Mouse (Mus musculus): ENCODE data around the gene Olfml2b. TPM values are rescaled to one million over a fixed set of nuclear protein-coding genes. Genes with fewer than 3 reads are reported as not detected.

The Olfml2b gene
- 4.0 and 4.9 TPM in 2 replicates for polyA plus RNA-seq (2016; fragmentation: Nextera tagmentation; extraction: Ambion mirVana)

DNA sequence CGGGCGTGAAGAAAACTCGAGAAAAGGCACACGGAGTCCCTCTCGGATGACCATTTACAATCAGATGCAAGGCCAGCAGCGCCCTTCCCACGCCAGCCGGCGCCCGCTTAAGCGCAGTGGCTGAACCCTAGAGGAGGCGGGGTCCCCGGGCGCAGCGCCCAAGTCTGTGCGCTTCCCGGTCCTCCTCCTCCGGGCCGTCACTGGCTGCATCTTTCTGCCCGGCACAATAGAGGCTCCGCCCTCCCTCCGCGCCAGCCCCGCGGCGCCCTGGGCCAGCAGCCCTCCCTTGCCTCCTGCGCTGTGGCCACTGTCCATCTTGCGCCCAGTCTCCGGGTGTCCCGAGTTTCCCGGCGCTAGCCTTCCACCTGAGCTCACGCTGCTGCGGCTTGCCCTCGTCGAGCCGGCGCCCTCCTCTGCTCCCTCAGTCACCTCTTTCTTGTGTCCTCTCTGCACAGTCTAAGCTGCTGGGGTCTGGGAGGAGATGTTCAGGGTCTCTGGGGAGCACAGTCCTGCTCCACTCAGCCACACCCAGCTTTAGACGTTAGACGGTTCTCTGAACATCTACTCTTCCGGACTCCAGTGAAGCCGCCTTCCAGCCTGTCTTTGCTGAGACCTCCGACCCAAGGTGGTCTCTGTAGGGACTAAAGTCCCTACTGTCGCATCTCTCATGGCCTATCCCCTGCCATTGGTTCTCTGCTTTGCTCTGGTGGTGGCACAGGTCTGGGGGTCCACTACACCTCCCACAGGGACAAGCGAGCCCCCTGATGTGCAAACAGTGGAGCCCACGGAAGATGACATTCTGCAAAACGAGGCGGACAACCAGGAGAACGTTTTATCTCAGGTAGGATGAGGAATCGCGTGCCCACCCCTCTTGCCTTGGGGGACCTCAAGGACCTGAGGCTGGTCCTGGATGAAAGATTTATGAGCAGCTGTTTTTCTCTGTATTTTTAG is at the start of gene Olfml2b:
TSS of gene Olfml2b (plus strand) at position 278 of the 951 bp plus-strand sequence.
- peak within 1 kb of the TSS; percentile 69 for H3K9ac ChIP-seq (replicated peaks)
- H3K4me1 ChIP-seq, result 0 out of 2 replicates have a peak, but pooled peaks cover 10% of the 10 kb centered on the region
- peak within 1 kb of the TSS; percentile 71 for H3K4me2 ChIP-seq (replicated peaks)
- peaks cover 2% of the 10 kb centered on the region; the same call in 1 of the 2 replicates for H3K27me3 ChIP-seq
- H3K9me3 ChIP-seq, result no peaks in the 10 kb centered on the region
- no peaks in the 10 kb centered on the region for H3K36me3 ChIP-seq
- peak; percentile 99 for ATAC-seq (ENCODE audit: low FRiP score, low read depth)
- peak within 1 kb of the TSS; percentile 53 for H3K4me3 ChIP-seq
- H3K27ac ChIP-seq (replicated peaks), result no peak within 1 kb of the TSS
- 14% methylated on average over 51 of the region's 51 CpGs for WGBS

DNA sequence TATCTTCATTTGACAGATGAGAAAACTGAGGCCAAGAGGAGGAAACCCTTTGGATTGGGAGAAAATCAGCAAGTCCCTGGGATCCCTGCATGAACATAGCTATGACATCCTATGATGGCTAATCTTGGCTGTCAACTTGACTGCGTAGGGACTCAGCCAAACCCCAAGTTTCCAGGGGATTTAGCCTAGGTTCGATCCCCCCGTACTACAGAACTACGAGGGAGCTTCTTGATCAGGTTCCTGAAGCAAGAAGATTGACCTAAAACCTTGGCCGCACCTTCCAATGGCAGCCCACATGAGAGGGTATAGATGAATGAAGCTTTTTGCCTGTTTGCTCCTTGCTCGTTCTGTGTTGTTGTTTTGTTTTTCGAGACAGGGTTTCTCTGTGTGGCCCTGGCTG is 49.8 kb upstream of the Olfml2b start:
- Histone ChIP-seq H3K27me3 (peaks cover 18% of the 10 kb centered on the region), H3K4me2 (replicated peaks) (no peak overlapping the region), H3K36me3 (no peaks in the 10 kb centered on the region), H3K4me1 (no peaks in the 10 kb centered on the region), H3K4me3 (no peak overlapping the region), H3K27ac (replicated peaks) (no peak overlapping the region), H3K9ac (replicated peaks) (no peak overlapping the region), H3K9me3 (no peaks in the 10 kb centered on the region)
- WGBS, result 92% methylated on average over 7 of the region's 7 CpGs
- ATAC-seq (ENCODE audit: low FRiP score, low read depth), result no peak

DNA sequence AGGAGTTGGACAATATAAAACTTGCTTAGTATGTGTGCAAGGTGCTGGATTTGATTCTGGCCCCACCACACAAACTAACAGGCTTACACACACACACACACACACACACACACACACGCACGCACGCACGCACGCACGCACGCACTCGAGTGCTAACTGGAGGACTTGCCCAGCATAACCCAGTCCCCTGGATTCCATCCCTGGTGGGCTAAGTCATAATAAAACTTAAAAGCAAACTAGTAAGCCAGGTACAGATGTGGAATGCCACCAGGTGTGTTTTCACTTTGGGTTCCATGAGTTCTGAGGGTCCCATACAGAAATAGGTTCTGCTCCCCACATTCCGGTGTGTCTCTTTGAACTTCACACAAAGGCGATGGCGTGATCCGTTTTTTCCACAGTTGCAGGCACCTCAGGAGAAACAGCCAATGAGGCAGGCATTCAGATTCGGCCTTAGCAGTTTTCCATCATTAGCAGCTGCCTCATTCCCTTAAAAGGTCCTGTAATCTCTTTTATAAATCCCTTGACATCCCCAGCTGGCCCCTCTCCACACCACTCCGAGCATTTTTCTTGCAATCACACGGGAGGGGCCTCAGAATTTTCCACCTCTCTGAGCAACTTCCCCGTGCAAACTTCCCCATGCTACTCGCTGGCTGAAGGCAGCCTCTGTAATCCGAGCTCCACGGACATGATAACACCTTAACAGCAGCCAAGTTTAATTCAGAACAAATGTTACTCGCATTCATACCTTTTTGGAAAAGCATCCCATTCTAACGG is 38.9 kb upstream of the Olfml2b start:
- Histone ChIP-seq H3K36me3 (no peaks in the 10 kb centered on the region), H3K9me3 (no peaks in the 10 kb centered on the region), H3K4me2 (replicated peaks) (no peak overlapping the region), H3K4me1 (no peaks in the 10 kb centered on the region), H3K27ac (replicated peaks) (no peak overlapping the region), H3K9ac (replicated peaks) (no peak overlapping the region), H3K4me3 (no peak overlapping the region), H3K27me3 (no peaks in the 10 kb centered on the region)
- no peak for ATAC-seq (ENCODE audit: low FRiP score, low read depth)
- 71% methylated on average over 21 of the region's 21 CpGs for WGBS

DNA sequence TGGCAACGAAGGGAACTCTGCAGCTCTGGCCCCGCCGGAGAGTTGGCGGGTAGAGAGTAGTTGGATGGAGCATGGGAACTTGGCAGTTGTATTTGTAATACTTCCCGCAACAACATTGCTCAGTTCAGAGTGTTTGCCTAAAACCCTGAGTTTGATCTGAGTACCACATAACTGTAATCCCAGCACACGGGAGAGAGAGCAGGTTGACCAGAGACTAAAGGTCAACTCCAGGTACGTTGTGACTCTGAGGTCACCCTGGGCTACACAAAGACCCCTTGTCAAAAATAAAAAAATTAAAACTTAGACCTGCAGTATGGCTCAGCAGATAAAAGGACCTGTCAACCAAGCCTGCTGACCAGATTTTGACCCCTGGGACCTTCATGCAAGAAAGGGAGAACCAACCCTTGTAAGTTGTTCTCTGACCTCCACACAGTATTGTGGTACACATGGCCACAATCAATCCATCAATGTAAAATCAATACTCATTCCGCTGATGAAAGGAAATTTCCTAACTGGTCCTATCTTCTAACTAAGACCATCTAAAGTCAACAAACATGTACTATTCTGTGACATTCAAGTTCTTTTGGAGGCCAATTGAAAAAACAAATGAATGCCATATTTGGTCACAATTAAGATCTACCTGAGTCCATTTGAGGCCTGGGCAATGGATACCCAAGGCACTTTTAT is 37.0 kb upstream of the Olfml2b start:
- no peaks in the 10 kb centered on the region for H3K9me3 ChIP-seq
- no peaks in the 10 kb centered on the region for H3K27me3 ChIP-seq
- 94% methylated on average over 8 of the region's 8 CpGs for WGBS
- no peaks in the 10 kb centered on the region for H3K36me3 ChIP-seq
- no peak overlapping the region for H3K4me3 ChIP-seq
- H3K4me2 ChIP-seq (replicated peaks), result no peak overlapping the region
- no peak for ATAC-seq (ENCODE audit: low FRiP score, low read depth)
- H3K27ac ChIP-seq (replicated peaks), result no peak overlapping the region
- no peaks in the 10 kb centered on the region for H3K4me1 ChIP-seq
- H3K9ac ChIP-seq (replicated peaks), result no peak overlapping the region

DNA sequence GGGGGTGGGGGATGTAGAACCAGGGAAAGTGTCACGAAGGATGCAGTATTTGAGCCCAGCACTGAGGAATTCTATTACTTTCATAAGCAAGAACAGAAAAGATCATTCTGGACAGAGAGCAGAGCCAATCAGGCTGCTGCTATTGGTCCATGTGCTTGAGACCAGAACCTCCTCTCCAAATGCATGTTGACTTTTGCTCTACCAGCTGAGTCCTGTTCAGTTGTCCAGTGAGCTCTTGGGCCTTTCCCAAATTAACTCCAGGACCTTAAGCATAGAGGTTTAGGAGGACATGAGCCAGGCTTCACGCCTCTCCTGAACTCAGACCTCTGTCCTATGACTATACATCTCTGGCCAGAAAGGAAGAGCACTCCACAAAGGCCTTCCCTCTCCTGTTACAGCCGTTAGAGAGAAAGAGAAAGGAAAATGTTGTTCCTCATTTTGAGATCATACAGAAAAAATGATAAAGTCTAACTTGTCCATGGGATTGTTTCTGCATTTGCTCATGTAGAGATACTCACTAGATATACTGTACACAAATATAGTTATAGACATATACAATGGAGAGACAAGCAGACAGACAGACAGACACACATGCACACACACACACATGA is 35.8 kb upstream of the Olfml2b start:
- Histone ChIP-seq H3K9ac (replicated peaks) (no peak overlapping the region), H3K27ac (replicated peaks) (no peak overlapping the region), H3K36me3 (no peaks in the 10 kb centered on the region), H3K4me3 (no peak overlapping the region), H3K9me3 (no peaks in the 10 kb centered on the region), H3K27me3 (no peaks in the 10 kb centered on the region), H3K4me1 (no peaks in the 10 kb centered on the region), H3K4me2 (replicated peaks) (no peak overlapping the region)
- ATAC-seq (ENCODE audit: low FRiP score, low read depth), result no peak
- 94% methylated on average over 3 of the region's 3 CpGs for WGBS

DNA sequence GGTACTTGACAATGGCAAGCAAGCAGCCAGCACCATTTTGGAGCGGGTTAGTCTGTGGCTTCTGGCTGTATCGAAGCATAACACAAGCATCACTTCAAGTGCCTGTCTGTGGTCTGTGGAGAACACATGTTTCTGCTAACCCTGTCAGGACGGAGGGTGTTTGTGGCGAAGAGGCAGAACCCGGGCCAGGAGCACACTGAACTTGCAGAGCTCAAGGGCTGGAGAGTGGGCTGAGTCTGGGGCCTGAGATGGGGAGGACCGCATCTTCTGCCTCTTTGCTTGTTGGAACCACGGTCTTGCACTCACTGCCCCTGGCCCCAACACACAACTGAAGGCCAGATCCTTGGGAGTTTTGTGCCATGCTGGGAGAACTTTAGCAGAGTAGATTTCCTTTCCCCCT is 34.5 kb upstream of the Olfml2b start:
- ATAC-seq (ENCODE audit: low FRiP score, low read depth), result no peak
- no peak overlapping the region for H3K27ac ChIP-seq (replicated peaks)
- 87% methylated on average over 7 of the region's 7 CpGs for WGBS
- H3K4me1 ChIP-seq, result no peaks in the 10 kb centered on the region
- no peak overlapping the region for H3K4me3 ChIP-seq
- no peaks in the 10 kb centered on the region for H3K9me3 ChIP-seq
- no peaks in the 10 kb centered on the region for H3K27me3 ChIP-seq
- no peak overlapping the region for H3K4me2 ChIP-seq (replicated peaks)
- no peak overlapping the region for H3K9ac ChIP-seq (replicated peaks)
- H3K36me3 ChIP-seq, result no peaks in the 10 kb centered on the region

DNA sequence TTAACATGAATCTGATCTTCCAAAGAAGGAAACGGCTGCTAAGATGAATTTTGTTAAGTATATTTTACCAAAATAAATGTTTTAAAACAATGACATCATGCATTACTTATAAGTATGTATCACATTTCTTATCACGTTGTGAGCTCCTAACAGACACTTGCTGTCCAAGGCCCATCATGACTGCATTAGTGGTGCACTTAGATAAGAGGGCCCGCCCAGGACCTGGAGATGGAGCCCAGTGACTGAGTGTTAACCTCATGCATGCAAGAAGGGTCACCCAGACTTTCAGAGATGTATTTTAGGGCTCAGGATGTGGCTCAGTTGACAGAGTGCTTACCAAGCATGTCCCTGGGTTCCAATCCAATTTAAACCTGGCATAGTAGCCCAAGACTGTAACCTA is 34.0 kb upstream of the Olfml2b start:
- H3K36me3 ChIP-seq, result no peaks in the 10 kb centered on the region
- no peak for ATAC-seq (ENCODE audit: low FRiP score, low read depth)
- H3K4me3 ChIP-seq, result no peak overlapping the region
- no peak overlapping the region for H3K9ac ChIP-seq (replicated peaks)
- H3K4me1 ChIP-seq, result no peaks in the 10 kb centered on the region
- no peak overlapping the region for H3K4me2 ChIP-seq (replicated peaks)
- no peaks in the 10 kb centered on the region for H3K9me3 ChIP-seq
- H3K27ac ChIP-seq (replicated peaks), result no peak overlapping the region
- WGBS, result 90% methylated on average over 3 of the region's 3 CpGs
- H3K27me3 ChIP-seq, result no peaks in the 10 kb centered on the region

DNA sequence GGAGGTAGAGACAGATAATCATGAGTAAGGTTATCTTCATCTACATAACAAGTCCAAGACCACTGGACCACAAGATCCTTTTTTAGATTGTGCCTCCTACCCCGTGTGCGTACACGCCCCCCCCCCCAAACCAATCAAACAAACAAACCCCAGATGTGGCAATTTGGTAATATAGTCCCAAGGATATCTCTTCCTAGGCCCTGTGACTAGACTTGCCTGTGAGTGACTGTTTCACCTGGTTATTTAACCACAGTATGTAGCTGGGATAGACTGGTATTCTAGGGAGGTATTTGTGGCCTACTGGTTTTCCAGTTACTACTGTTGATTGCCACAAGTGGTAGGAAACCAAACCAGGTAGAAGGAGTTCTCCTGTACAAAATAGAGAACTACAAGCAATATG is 33.6 kb upstream of the Olfml2b start:
- H3K4me3 ChIP-seq, result no peak overlapping the region
- H3K4me1 ChIP-seq, result no peaks in the 10 kb centered on the region
- H3K27me3 ChIP-seq, result no peaks in the 10 kb centered on the region
- no peak for ATAC-seq (ENCODE audit: low FRiP score, low read depth)
- no peaks in the 10 kb centered on the region for H3K36me3 ChIP-seq
- no peak overlapping the region for H3K27ac ChIP-seq (replicated peaks)
- H3K4me2 ChIP-seq (replicated peaks), result no peak overlapping the region
- WGBS, result 94% methylated on average over 3 of the region's 3 CpGs
- H3K9me3 ChIP-seq, result no peaks in the 10 kb centered on the region
- H3K9ac ChIP-seq (replicated peaks), result no peak overlapping the region

DNA sequence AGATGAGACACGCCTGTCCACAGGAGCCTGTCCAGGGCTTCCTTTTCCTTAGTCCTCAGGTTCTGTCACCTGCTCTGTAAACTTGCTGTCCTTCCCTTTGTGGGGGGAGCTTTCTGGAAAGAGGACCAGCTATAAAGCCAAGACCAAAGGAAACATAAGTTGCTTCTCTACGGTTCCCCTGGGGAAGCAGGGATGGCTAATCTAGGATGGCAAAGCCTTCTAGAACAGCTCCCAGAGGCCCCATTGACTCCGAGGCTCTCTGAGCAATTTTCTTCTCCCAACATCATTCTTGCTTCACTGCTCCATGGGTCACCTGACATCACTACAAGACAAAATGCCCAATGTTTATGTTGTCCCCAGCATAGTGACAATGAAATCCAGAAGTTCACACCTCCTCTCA is 32.7 kb upstream of the Olfml2b start:
- Histone ChIP-seq H3K9ac (replicated peaks) (no peak overlapping the region), H3K4me3 (no peak overlapping the region), H3K9me3 (no peaks in the 10 kb centered on the region), H3K27ac (replicated peaks) (no peak overlapping the region), H3K27me3 (no peaks in the 10 kb centered on the region), H3K4me1 (no peaks in the 10 kb centered on the region), H3K36me3 (no peaks in the 10 kb centered on the region), H3K4me2 (replicated peaks) (no peak overlapping the region)
- 89% methylated on average over 3 of the region's 3 CpGs for WGBS
- ATAC-seq (ENCODE audit: low FRiP score, low read depth), result no peak

DNA sequence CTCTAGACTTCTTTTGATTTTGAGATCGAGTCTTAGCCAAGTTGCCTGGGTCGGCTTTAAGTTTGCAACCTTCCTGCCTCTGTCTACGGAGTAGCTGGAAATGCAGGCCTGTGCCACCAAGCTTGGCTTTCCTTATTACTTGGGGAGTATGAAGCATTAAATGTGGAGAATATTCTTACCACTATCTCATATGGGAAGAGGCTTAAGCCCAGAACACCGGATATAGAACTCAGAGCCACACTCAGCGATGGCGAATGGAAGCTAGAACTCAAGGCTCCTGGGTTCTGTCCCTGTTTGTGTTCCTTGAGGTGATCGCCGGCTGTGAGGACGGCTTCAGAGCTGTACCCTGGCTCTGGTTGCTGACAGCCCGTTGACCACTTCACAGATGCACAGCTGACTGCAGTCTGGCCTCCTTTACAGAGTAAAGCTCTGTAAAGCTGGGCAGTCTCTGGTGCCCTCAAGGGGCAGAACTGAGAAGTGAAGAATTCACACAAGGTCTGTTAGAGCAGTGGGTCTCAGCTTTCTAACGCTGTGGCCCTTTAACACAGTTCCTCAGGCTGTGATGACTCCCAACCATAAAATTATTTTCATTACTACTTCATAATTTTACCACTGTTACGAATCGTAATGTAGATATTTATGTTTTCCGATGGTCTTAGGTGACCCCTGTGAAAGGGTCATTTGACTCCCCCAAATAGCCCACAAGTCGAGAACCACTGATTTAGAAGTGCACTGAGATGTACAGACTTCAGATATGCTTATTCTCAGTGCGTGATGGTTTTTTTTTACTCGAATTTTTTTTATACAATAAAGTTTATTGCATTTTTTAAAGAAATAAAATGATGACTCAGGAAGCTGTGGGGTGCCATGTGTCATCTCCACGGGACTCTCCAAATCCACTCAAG is 31.1 kb upstream of the Olfml2b start:
- no peaks in the 10 kb centered on the region for H3K9me3 ChIP-seq
- WGBS, result 59% methylated on average over 18 of the region's 18 CpGs
- H3K4me3 ChIP-seq, result no peak overlapping the region
- H3K27ac ChIP-seq (replicated peaks), result no peak overlapping the region
- no peak overlapping the region for H3K4me2 ChIP-seq (replicated peaks)
- peak; percentile 87 for ATAC-seq (ENCODE audit: low FRiP score, low read depth)
- no peaks in the 10 kb centered on the region for H3K27me3 ChIP-seq
- H3K36me3 ChIP-seq, result no peaks in the 10 kb centered on the region
- H3K4me1 ChIP-seq, result no peaks in the 10 kb centered on the region
- no peak overlapping the region for H3K9ac ChIP-seq (replicated peaks)

Measured in midbrain, embryonic 12.5 days (tissue).